Mouse (Mus musculus) CD4-positive, CD25-positive, alpha-beta regulatory T cell, adult 4 months (primary cell): ENCODE results near the gene Csmd2. TPM values are rescaled to one million over a fixed set of nuclear protein-coding genes. Genes with fewer than 3 reads are reported as not detected.

Experiments used
- ATAC-seq: one replicate; pipeline ENCODE4 v1.8.0; 2017
- polyA plus RNA-seq, 2 experiments: library from polyadenylated mRNA; unstranded; fragments of 100-300 nt; shearing (Covaris generic); gene quantifications; one replicate each; pipeline ENCODE4 v1.2.1; 2017

Csmd2 gene
- not detected for polyA plus RNA-seq

DNA sequence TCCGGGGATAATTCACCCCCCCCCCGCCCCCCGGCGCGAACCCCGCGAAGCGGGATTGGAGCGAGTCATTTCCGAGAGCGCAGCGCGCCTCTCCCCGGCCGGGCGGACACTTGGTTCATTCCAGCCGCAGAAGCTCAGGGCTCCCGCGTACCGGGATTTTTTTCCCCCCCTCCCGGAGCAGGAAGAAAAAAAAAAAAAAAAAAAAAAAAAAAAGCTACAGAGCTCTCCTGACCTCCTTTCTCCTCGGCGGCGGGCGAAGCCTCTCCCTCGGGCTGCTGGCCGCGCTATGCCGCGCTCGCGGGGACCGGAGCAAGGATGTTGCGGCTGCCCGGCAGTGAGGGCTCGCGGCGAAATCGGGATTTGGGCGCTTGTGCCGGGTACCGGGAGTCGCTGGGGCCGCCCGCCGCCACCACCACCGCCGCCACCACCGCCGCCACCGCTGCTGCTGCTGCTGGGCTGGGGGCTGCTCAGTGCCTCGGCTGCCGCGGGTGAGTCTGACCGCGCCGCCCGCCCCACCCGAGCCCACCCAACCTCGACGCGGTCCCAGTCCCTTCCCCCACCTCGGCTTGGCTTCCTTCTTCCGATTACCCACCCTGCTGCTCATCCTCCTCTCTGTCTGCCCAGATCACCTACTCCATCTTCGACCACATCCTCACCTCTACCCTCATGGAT, at the start of gene Csmd2:
TSS of gene Csmd2 (plus strand) at position 74 of the 672 bp plus-strand sequence.
- ATAC-seq = no peak

DNA sequence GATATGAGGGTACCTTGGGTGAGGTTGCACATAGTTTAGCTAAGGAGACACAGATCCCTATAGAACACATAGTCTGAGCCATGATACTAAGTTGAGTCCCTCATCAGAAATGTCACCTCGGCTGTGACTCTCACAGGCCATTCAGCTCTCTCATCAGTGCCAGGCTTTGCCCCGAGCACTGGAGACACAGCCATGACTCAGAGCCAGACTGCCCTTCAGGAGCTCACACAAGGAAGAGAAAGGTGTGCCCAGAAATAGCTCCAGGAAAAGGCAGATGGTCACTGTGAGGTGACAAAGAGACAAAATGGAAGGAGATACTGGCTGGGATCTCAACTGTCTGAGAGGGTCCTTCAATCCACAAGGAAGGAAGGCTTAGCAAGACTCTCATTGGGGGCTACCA, 40.0 kb upstream of the Csmd2 start:
- ATAC-seq = no peak

DNA sequence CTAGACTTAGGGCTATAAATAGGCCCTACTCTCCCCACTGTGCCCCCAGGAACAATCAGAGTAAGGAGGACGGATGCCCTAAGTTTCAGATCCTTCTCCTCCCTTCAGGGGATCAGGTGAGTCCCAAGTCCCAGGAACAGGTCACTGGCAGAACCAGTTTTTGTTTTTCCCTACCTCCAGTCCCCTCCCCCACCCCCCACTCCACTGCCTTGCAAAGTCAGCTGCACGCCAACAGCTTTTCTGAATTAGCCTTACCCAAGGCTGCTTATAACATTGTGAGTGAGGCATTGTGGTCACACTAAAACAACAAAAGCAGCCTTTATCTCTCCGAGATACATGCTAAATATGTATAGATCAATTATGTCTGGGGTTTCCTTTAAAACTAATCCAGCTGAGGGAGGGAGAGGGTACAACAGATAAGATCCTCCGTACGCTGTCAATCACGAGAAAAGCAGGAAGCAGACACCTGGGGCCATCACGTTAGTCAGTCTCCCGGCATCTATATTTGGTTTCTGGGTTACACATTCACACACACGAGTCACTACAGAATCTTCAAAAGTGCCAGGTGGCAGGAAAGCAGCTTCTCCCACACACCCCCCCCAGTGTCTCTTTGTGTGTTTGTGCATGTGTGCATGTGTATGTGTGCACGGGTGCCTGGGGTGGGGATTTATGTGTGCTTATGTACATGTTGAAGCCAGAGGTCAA, 34.5 kb upstream of the Csmd2 start:
- no peak for ATAC-seq

- ATAC-seq = no peak
Observed at GRCm38 (mm10) chr4:127969101-127969500, 18.6 kb upstream of the Csmd2 start.

DNA sequence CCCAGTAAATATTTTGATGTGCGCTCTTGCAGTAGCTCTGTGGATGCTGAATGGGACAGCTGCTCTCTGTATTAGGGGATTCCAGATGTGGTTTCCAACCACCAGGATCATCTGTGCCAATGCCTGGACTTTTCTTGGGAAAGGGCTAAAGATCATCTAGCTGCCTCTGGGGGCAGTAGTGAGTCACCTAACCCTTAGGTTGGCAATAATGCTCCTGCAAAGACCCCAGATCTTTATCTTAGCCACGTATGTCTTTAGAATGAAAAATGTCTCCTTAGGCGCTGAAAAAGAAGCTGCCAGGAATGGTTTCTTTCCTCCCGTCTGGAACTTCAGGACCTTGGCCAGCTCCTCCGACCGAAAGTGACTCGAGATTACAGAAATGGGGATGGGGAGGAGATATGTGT, 17.6 kb upstream of the Csmd2 start:
- ATAC-seq = no peak

DNA sequence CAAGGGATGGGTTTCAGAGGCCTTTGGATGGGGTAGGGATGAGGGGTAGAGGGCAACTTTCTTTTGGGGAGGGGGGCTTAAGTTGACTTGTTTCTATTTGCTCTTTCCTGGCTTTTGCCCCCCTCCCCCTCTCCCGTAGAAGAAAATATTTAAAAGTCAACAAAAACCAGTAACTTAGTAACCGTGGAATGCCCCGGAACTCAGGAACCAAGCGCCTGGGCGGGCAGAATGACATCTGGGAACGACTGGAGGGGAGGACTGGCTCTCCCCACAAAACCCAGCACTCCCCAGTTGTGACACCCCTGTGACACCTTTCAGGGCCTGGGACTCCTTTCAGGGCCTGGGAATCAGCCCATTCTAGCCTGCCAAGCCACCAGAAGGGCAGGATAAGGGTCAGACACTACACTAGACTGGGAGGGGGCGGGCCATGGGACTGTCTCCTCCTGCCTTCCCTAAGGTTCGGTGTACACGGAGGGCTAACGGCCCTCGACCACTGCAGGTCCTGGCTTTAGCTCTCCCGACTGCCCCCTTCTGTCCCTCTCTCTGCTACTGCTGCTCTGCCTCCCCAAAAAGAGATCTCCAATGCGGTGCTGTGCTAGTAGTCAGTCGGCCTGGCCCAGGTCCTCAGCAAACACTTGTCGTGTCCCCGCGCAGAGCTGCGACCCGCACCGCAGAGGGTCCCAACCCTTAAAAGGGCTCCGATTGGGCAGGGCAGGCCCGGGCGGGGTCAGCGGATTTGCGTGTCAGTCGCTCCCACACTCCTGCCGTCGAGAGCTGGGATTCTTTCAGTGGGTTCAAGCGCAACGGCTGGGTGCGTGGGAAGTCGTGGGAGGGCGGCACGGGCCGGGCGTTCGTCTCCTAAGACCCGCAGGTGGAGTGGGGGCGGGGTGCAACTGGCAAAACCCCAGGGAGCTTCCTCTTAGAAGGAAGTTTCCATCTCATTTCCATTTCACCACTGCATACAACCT, 16.5 kb upstream of the Csmd2 start, which contains the start of gene CK137956:
TSS of gene CK137956 (minus strand) at position 51 of the 968 bp plus-strand sequence.
- ATAC-seq = no peak

- ATAC-seq = no peak
Observed at GRCm38 (mm10) chr4:127972976-127973375, 14.7 kb upstream of the Csmd2 start.

DNA sequence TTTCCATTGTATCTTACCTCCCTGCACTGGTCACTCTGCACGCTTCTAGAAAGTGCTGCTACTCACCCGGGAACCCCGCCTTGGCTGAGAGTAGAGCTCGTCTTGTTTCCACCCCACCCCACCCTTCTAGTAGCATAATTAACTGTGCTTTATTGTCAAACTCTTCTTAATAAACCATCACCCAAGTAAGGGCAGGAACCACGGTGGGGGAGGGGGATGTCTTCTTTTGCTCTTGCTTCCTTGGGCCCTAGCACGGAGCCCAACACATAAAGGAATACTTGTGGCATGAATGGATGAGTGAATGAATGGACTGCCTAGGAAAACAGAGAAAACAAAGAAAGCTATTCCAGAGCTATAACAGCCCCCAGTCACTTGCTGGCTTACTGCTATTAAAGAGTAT, 6.5 kb upstream of the Csmd2 start:
- ATAC-seq = no peak

GRCm38 (mm10) chr4:127984426-127984825, 3.2 kb upstream of the Csmd2 start:
- ATAC-seq = no peak

DNA sequence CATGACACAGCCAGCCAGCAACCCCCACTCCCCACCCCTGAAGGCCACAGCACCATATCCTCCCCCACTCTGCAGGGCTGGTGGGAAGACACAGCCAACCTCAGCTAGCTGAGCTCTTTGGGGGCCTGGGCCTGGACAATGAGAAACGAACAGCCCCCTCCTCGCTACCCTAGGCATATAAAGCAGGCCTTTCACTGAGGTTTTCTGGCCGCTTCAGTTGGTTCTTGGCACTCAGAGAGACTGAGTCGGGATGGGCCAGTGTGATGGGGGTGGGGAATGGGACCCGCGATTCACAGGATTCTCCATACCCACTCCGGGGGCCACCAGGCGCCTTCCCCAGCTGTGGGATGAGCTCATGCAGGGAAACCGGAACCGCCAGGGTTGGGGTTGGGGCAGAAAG, 1.8 kb upstream of the Csmd2 start:
- no peak for ATAC-seq

- no peak for ATAC-seq
Observed at GRCm38 (mm10) chr4:127986491-127987075, 1.1 kb upstream of the Csmd2 start.

- no peak for ATAC-seq
Observed at GRCm38 (mm10) chr4:127987270-127987669, 387 bp upstream of the Csmd2 start.

DNA sequence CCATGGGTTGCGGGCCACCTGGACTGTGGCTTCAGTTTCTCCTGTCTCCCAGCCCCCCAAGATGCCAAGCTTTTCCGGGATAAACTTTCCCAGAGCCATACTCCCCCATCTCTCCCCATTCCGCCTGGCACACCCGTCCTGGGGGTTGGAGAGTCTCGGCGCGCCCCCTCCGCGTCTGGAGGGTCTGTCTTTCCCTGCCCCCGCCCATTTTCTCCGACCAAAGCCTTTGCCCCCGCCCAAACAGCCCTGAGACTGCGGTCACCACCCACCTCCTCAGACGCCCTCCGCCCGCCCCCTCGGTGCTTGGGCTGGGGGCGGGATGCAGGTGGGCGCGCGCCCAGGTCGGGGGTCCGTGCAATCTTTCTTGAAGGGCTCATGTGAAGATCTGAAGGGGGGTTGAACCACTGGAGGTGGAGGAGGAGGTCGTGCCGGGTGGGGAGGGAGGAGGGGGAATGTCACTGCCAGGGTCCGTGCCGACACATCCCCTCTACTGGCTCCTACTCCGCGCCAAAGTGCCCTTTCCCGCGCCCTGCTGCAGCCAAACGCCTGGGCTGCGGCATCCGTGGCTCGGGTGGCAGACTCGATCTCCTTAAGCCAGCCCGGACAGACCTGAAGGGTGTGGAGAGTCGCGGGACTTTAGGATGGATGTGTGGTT, 996 bp downstream of the Csmd2 start:
- no peak for ATAC-seq

- no peak for ATAC-seq
Observed at GRCm38 (mm10) chr4:127989347-127989995, 1.8 kb downstream of the Csmd2 start.

DNA sequence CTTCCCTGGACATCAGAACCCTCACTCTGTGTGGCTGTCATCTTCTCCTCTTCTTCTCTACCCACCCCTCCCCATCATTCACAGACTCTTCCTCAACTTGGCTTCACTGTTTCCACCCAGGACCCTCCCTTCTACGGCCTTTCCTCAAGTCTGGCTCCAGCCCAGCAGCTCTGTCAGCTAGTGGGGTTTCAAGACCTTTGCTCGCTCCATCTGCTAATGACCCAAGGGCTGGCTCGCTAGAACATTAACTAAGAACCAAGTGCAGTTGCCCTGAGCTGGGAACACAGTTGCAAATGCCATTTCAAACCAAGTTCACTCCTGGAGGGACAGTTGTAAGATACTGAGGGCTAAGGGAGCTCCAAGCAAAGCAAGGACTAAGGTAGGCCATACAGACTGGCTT, 11.6 kb downstream of the Csmd2 start:
- ATAC-seq = no peak

DNA sequence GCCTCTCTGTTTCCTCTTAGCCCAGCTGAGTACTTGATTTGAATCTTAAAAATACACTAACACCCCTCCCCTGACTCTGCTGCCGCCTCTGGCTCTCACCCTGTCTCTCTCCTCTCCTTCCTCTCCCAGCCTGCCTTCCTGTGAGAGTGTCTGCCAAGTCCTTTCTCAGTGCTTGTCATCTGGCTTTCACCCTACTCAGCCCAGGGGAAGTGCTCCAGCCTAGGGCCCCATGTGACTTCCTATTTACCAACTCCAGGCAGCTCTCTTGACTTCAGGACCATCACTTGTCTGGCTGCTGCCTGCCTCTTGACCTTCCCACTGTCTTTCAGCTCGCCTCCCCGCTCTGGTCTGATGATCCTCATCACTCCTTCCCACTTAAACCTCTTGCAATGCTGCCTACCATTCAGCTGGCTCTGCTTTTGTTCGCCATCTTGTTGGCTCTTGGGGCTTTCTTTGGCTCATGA, 15.0 kb downstream of the Csmd2 start:
- ATAC-seq = no peak

GRCm38 (mm10) chr4:128004797-128005452, 17.3 kb downstream of the Csmd2 start:
- no peak for ATAC-seq

DNA sequence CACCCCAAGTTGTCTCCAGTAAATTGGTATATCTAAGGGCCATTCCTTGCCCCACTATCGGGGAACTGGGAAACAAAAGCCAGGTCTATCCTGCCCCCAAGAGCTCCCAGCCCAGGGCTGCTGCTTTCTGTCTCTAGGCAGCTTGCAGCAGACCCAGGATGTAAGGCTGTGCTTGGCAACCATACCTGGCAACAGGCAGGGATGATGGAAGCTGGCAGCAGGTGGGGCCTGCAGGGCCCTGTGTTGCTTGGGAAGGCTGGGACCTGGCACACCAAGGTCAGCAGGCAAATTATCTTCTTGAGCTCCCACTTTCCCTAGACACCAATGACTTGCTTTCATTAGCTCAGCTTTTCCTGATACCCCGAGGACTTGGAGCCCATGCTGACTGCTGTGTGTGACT, 31.8 kb downstream of the Csmd2 start:
- ATAC-seq = no peak

- no peak for ATAC-seq
Observed at GRCm38 (mm10) chr4:128028294-128028693, 40.6 kb downstream of the Csmd2 start.

DNA sequence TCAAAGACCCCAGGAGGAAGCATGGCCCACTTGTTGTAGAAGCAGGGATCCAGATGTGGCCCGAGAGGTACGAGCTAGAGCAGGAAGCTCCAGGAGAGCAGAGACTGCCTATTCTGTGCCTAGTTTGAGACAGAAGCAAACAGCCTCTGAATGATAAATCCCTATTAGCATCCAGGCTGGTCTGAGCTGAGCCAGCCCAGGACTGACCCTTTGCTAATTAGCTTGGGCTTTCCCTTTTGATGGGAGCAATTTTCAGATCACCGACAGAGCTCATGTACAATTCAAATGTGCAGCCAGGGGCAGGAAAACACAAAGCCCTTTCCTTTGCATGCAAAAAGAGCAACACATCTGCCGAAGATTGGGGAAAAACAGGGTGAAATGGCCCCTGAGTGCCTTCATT, 54.2 kb downstream of the Csmd2 start:
- no peak for ATAC-seq

GRCm38 (mm10) chr4:128042626-128043025, 55.0 kb downstream of the Csmd2 start:
- ATAC-seq = no peak
